Mouse (Mus musculus): ENCODE results near the gene Gfpt1.

- no peak for TF ChIP-seq CTCF (conservative IDR thresholded peaks at IDR 0.05; ENCODE audit: low read length)
- no peak for TF ChIP-seq POU5F1 (IDR thresholded peaks at IDR 0.05; ENCODE audit: borderline replicate concordance, low read length)
- TF ChIP-seq NANOG (IDR thresholded peaks at IDR 0.05; ENCODE audit: borderline replicate concordance, low read length): no peak
Observed at GRCm38 (mm10) chr6:87102421-87102911, 59.8 kb downstream of the Gfpt1 start.

Measured in E14TG2a.4 (cell line).